Mouse (Mus musculus) thymus, adult 2 months (tissue): ENCODE measurements at regions not wholly inside any gene's neighbourhood (a gene's known extent, or its start where the extent isn't known, plus 50 kb on each side); places are given as distances from the start of the nearest gene placed in this dataset.
"Not testable (repeated sequence)": the region's sequence is repeated elsewhere in the genome, so short reads cannot be mapped to it uniquely, and the experiment has no call there.

ENCODE experiments used
- CTCF ChIP-seq: fragments of 200-500 bp; IDR thresholded peaks from 2 replicates; pipeline ENCODE4 v1.5.1; 2012; ENCODE audit warnings: mild to moderate bottlenecking, control low read depth, low read length, moderate library complexity, borderline replicate concordance; ENCODE audit not compliant: control insufficient read depth, poor library complexity, insufficient read depth; ENCODE audit errors: extremely low read depth
- POLR2A ChIP-seq: fragments of 200-500 bp; IDR thresholded peaks from 2 replicates; pipeline ENCODE4 v1.6.1; 2012; ENCODE audit warnings: mild to moderate bottlenecking, low read length, control low read depth, moderate library complexity; ENCODE audit not compliant: control insufficient read depth, poor library complexity, insufficient read depth; ENCODE audit errors: extremely low read depth

DNA sequence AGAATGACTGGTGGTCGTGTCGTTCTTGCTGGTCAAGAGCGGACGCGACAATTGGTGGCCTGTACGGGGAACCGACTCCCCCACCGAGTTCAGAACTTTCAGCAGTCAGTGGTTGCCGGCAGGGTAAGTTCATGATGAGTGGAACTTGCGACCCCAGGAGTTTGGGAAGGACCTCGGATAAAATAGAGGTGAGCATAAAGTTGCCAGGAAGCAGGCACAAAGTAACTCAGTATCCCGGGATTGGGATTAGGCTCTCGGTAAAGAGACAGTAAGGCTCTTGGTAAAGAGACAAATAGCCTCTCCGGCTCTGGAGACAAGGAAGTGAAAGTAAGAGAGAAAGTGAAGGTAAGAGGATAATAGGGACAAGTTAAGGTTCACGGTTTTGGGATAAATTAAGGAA is 393.2 kb downstream of the Tdrd3 start:
- TF ChIP-seq POLR2A, CTCF: not testable (repeated sequence)
